Mouse (Mus musculus): ENCODE measurements around the gene Hs3st2.

Hs3st2 gene

DNA sequence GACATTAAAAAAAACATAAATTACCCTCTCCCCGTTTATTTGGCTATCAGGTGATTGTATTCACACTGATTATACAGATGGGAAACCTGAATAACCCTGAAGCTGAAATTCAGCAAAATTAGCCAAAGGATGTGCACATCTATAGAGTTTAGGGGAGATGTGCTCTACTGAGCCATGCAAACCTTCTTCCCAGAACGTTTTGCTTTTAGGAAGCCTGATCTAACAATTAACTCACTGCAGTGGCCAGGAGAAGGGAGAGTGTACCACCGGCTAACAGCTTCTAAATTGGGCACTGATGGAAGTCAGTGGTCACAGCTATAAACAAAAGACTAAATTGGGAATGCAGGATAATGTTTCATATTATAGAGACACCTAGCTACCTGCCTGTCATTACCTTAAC lies 66.4 kb downstream of the Hs3st2 start:
- no peak for DNase-seq (ENCODE audit: low read depth in 2 of 2, low spot score in 2 of 2)

DNA sequence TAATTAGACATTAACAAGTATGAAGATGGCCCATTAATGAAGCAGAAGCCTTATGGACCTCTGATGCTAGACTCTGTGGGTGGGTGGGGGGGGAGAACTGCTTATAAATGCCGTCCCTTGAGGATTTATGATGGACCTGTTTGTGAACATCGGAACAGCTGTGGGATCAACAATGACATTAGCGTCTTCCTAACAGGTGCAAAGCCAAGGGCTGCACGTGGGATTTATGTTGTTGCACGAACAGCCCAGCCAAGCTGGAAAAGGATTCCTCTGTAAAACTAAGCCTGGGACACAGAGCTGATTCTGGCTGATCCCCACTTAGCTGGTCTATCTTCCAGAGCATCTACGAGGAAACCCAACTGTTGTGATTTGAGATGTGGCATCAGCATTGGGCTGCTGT lies 69.0 kb downstream of the Hs3st2 start:
- no peak for DNase-seq (ENCODE audit: low read depth in 2 of 2, low spot score in 2 of 2)

DNA sequence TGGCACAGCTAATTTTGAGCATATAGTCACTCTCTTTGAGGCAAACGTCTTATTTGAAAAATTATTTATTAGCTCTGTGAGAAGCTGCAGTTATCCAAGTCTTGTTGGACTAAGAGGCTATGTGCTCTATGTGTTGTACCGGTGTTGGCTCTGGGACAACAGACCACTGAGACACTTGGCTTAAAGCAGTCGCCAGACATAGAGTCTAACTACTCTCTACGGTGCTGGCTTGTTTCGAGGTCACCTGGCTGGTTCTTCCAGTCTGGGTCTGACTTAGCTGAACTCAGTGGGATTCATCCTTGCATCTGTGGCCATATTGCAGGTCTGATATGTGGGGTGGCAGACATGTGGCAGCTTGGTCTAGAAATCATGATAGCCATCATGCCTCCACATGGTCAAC lies 72.8 kb downstream of the Hs3st2 start:
- DNase-seq (ENCODE audit: low read depth in 2 of 2, low spot score in 2 of 2), result no peak

DNA sequence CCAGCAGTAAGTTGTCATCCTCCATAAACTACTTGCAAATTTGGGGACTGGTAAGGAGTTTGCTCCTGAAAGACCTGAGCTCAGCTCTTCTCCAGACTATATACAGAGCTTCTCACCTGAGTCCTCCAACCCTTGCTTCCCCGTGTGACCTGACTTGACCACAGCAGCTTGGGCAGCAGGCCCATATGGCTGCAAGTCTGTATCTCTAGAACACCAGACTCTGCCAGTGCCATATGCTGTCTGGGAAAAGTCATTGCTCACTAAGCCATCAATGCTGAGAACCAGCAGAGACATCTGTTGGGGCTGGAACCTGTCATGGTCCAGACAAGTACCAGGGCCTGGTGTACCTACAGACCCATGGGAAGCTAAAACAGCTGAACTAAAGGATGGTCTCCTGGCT lies 73.5 kb downstream of the Hs3st2 start:
- no peak for DNase-seq (ENCODE audit: low read depth in 2 of 2, low spot score in 2 of 2)

DNA sequence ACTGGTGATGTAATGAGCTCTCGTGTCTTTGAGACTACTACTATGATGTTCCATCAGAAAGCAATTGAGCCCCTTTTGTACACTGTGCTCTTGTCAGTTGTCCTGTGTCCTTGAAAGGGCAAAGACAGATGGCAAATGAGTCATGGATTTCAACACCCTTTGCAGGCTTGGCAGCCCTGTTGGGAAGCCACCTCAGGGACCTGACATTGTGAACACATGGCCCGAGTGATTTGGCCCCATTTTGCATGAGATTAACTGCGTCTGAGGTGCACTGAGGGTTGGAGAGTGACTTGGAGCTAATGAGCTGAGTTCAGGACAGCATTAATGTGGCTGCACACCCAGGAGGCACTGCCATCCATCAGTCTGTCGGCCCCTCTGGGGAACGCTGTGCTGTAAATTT lies 74.7 kb downstream of the Hs3st2 start:
- DNase-seq (ENCODE audit: low read depth in 2 of 2, low spot score in 2 of 2), result no peak

DNA sequence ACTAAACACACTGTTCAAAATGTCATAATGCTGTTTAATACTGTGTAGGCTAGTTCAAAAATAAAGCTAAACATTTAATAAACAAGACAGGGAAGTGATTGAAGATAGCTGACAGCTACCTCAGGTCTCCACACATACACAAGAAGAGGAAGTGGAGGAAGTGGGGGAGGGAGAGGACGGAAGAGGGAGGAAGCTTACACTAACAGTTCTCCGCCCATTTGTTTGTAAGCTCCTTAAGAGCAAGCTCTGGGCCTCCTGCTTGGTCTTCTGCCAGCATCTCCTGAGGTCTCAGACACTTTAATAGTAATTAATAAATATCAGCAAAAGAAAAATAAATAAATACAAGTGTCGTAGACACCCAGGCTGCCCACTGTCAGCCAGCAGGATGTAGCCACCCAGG lies 77.8 kb downstream of the Hs3st2 start:
- DNase-seq (ENCODE audit: low read depth in 2 of 2, low spot score in 2 of 2), result no peak

DNA sequence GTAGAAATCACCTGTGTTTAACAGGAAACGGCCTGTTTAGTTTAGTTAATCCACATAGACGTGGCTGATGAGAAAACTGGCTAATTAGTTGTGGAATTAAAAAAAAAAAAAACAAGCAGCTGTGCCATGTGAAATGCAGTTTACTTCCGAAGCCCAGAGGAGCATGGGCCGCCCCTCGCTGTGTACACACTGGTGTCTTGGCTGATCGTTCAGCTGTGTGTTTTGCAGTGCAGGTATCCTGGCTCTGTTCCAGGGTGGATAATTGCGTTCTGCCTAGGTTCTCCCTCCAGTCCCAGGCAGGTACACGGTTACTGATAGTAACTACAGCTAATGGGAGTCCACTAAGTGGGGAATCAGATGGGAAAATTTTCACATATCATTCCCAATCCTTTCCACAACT lies 86.6 kb downstream of the Hs3st2 start:
- DNase-seq (ENCODE audit: low read depth in 2 of 2, low spot score in 2 of 2), result no peak

DNA sequence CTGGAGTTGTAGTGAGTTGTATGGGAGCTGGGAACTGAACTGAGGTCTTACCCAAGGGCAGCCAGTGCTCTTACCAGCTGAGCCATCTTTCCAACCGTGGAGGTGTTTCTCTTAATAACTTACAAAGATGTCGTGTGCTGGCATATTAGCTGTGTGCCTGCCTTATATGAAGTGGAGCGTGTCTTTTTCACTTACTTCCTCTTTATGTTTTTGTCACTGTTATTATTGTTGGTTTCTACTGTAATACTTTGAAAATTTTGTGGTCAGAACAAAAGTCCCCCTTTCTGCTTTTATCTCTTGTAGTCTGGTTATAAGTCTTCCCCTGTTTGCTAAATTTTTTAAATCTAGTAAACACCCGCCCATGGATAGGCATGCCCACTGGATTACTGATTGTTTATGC lies 88.4 kb downstream of the Hs3st2 start:
- DNase-seq (ENCODE audit: low read depth in 2 of 2, low spot score in 2 of 2), result no peak

DNA sequence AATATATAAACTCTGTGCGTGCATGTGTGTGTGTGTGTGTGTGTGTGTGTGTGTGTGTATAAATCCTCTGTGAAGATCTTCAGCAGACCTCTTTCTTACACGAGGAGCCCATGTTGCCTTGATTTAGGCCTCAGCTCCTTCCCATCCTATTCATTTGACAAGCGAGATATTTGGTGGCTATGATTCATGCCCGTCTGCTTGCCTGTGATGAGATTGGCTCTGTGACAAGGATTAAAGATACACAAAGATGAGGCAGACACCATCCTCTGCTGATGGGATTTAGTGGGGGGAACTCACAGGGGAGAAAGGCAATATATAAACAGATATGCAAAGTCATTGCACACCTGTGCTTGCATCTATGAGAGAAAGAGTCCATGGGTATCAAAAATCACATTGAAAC lies 92.9 kb downstream of the Hs3st2 start:
- no peak for DNase-seq (ENCODE audit: low read depth in 2 of 2, low spot score in 2 of 2)

DNA sequence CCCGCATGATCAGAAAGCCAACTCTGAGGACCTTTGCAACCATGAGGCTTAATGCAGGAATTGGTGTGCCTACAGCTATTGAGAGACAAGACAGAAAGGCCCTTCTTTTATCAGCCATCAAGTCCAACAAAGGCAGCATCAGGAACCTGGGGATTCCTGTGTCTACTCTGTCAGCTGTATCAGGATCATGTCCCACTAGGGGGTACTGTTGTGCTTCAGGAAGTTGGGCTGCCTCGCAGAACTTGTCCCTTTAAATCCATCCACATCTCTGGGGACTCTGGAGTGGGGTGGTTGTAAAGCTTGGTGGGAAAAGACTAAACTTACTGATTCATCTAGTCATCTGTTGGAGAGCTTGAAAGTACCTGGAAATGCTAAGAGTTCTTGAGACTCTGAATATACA lies 93.6 kb downstream of the Hs3st2 start:
- DNase-seq (ENCODE audit: low read depth in 2 of 2, low spot score in 2 of 2), result no peak

DNA sequence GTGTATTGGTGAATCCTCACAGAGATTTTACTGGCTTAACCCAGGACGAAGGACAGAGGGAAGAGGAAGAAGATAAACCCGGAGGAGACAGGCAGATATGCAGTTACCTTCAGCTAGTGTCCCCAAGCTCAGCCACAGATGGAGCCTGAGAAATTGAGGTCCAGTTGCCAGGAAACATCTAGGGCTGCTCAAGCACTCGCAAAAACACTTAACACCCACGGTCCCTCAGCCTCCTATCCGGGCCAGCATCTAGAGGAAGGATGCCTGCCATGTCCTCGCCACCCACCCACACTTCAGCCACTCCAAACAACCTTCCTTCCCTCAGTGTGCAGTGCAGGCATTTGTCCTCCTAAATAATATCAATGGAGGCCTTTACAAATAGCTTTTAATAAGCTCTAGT lies 95.6 kb downstream of the Hs3st2 start:
- no peak for DNase-seq (ENCODE audit: low read depth in 2 of 2, low spot score in 2 of 2)

DNA sequence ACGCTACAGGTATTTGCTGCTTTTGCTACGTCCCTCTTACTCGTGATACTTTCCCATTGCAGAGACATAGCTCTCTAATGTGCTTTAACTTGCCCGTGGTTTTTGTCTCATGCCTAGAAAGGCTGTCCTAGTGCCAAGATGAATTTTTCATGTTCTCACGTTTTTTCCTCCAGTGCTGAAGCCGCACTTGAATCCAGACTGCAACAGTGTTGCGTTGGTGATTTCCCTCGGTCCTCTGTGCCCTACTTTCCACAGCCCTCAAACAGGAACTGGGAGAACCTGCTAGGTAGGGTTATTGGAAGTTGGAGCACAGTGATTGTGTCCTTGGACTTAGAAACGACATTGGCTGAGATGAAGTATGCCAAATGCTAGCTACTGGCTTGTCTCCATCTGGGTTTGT lies 97.7 kb downstream of the Hs3st2 start:
- no peak for DNase-seq (ENCODE audit: low read depth in 2 of 2, low spot score in 2 of 2)

DNA sequence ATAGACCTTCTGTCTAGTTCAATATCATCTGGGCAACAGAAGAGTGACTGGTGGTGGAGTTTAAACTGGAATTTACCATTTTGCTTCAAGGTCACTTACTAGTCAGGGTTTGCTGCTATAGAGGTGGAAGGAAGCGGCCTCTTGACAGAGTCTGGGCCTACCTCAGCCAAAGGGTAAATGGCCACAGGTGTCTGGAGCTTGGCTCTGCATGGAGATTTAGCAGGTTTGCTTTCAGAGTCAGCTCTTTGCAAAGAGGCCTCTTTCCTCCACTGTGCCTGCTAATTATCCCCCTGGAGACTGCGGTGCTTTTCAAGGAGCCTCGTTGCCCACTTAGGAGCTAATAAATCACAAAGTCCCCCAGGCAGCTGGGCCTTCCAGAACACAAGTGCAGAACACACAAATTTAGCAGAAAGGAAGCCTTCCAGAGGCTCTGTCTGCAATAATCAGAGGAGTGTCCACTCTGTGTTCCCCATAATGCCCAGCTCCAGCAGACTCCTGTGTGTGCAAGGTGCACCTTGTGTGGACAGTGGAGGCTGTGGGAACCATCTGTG lies 99.9 kb downstream of the Hs3st2 start:
- no peak for DNase-seq (ENCODE audit: low read depth in 2 of 2, low spot score in 2 of 2)

DNA sequence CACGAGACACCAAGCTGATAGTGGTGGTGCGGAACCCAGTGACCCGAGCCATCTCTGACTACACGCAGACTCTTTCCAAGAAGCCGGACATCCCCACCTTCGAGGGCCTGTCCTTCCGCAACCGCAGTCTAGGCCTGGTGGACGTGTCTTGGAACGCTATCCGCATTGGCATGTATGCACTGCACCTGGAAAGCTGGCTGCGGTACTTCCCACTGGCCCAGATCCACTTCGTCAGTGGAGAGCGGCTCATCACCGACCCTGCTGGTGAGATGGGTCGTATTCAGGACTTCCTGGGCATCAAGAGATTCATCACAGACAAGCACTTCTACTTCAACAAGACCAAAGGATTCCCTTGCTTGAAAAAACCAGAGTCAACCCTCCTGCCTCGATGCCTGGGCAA lies 108.9 kb downstream of the Hs3st2 start:
- DNase-seq (ENCODE audit: low read depth in 2 of 2, low spot score in 2 of 2), result no peak

DNA sequence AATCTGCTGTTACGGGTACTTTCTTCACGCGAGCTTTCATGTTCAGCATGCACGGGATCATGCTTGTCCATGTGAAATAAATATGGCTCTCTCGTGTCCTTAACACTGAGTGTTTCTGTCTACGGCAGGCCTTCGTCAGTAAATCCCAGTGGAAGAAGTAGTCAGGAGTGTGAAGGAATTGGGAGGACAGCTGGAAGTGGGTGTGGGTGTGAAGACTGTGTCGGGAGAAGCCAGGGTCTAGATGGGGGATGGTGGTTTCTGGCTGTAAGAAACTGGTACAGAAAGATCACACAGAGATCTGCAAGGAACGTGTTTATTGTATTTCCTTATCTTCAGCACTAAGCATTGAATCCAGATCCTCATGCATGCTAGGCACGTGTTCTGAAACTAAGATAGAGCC lies 110.0 kb downstream of the Hs3st2 start:
- no peak for DNase-seq (ENCODE audit: low read depth in 2 of 2, low spot score in 2 of 2)

DNA sequence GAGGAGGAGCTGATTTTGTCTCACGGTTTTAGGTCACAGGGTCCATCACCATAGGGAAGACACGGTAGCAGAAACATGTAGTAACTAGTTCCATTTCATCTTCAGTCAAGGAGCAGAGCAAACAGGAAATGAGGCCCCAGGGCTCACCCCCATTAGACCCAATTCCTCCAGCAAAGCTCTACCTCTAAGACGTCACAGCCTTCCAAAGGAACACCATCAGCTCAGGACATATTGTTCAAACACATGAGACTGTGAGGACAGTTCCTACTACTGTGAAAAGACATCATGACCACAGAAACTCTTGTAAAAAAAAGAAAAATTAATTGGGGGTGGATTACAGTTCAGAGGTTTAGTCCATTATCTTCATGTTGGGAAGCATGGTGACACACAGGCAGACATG lies 125.1 kb downstream of the Hs3st2 start:
- no peak for DNase-seq (ENCODE audit: low read depth in 2 of 2, low spot score in 2 of 2)

DNA sequence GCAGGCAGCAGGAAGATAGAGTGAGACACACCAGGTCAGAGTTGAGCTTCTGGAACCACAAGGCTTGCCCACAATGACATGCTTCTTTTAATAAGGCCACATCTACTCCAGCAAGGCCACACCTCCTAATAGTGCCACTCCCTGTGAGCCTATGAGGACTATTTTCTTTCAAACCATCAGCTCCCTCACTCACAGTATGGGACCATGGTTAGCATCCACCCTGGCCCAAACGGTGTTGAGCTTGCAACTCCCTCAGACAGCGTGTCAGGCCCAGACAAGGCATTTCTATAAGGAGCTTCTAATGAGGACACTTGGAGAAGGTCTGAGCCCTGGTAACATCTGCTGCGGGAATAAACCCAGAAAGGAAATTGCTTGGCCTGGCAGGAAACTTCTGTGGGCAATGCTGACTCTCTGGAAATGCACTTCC lies 125.5 kb downstream of the Hs3st2 start:
- no peak for DNase-seq (ENCODE audit: low read depth in 2 of 2, low spot score in 2 of 2)

DNA sequence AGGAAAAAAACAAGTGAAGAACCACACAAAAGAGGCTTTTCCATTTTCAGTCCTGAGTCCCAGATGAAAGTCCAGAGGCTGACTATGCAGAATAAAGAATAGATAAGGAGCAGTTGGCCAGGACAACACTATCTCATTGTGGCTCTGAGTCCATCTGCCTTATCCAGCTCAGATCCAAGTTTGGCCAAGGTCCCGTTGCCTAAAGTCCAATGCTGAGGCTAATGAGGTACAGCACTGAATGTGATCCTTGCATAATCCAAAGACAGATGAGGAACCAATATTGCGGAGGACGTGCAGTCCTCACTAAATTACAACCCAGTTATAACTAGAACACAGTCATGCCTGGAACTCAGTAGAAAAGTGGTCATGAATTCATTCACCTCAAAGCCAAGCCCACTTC lies 130.5 kb downstream of the Hs3st2 start:
- no peak for DNase-seq (ENCODE audit: low read depth in 2 of 2, low spot score in 2 of 2)

DNA sequence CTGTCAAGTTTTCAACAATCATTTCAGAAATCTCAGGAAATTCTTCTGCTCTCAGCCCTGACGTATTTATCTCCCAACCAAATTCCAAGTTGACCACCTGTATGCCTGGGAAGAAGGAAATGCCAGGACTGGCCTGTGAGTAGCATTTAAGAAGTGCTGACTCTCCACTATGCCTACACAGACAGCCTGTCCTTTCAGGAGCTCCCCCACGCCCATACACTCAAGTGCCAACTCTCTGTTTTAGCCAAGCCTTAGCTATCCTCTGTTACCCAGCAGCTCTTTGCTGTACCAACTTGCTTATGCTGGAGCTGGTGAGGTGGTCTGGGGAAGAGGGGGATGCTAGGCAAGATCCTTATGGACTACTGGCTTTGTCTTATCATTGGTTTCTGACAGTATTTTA lies 137.4 kb downstream of the Hs3st2 start:
- DNase-seq (ENCODE audit: low read depth in 2 of 2, low spot score in 2 of 2), result no peak

DNA sequence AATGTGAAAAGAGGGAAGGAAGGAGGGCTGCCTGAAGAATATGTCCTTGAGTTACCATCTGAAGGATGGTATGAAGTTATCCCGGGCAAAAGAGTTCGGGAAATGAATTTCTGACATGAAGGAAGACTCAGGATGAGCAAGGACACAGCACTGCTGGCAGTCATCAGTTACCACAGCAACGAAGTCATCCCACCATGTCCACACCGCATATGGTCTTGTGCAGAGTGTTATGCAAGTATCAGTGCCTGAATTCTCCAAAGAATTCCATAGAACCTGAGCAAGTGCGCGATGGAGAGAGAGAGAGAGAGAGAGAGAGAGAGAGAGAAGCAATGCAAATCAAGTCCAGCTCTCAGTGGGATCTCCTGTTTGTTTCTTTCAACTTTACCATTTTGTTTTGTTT lies 142.0 kb downstream of the Hs3st2 start:
- no peak for DNase-seq (ENCODE audit: low read depth in 2 of 2, low spot score in 2 of 2)

DNA sequence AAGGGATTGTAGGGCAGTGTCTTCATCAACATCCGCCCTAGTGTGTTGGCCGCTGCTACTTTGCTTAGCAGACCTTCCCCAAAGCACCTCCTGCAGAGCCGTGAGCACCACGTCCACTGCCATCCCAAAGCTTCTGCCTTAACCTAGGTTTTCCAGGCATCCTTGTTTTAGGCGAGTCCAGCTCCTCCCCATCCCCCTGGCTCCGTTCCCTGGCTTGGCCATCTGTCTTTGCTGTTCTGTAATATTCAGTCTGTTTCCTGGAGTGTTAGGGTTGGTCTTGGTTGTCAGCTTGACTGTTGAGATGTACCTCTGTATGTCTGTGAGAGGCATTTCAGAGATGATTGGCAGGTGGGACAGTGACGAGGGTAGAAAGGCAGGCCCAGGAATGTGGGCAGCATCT lies 142.7 kb downstream of the Hs3st2 start:
- DNase-seq (ENCODE audit: low read depth in 2 of 2, low spot score in 2 of 2), result no peak

DNA sequence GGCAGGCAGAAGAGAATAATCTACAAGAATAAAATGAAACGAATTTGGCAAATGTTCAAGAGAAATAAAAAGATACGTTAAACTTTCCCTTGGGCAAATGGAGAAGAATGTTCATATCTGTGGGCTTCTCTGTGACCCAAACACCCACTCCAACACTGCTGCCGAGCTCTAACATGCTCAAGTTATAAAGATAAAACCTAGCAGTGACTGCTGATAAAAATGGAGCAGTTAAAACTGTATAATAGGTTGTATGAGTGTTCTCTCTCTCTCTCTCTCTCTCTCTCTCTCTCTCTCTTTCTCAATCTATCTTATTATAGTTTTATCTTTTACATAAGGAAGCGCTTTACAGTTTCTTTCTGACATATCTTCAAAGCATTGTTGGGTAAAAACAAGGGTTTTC lies 144.3 kb downstream of the Hs3st2 start:
- DNase-seq (ENCODE audit: low read depth in 2 of 2, low spot score in 2 of 2), result no peak

DNA sequence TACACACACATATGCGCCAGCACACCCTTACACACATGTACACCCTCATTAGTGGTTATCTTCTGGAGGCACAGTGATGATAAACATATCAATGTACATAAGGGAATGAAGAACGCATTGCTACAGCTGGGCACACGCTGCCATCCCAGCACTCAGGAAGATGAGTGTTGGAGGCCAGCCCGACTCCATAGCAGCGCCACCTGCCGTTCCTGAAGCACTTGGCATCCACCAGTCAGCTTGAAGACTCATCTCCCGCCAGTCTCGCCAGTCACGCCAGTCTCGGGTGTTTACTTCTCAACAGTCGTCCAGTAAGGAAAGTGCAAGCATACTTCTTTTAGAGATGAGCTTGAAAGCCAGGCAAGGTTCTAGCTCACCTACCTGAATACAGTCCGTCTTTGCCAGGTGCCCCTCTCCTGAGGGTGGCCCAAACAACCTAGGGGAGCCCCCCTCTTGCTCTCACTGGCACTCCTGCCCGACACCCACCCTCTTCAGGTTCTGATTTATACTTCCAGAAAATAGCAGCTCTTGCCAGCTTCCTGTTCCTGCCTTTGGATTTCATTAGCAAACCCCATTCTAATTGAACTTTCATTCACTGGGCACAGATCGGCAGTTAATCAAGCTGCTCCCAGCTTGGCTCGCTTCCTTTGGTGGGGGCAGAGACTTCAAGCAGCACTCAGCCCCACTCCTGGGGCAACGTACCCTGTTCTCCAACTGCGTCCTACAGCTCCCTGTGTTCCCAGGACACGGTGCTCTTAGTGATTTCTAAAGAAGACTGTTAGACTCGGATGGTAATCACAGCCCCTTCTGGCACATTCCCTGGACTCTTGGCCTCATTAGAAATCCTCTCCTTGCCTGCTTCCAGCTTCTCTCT lies 148.0 kb downstream of the Hs3st2 start:
- DNase-seq (ENCODE audit: low read depth in 2 of 2, low spot score in 2 of 2), result no peak

All from CD8-positive naive resting alpha-beta T cell, adult 2 months (primary cell).